Mouse (Mus musculus): Measurements from ENCODE around the gene Pdhb. TPM values are rescaled to one million over a fixed set of nuclear protein-coding genes. Genes with fewer than 3 reads are reported as not detected.

Pdhb gene
- polyA plus RNA-seq (2017; shearing (Covaris generic)), result 201 TPM

DNA sequence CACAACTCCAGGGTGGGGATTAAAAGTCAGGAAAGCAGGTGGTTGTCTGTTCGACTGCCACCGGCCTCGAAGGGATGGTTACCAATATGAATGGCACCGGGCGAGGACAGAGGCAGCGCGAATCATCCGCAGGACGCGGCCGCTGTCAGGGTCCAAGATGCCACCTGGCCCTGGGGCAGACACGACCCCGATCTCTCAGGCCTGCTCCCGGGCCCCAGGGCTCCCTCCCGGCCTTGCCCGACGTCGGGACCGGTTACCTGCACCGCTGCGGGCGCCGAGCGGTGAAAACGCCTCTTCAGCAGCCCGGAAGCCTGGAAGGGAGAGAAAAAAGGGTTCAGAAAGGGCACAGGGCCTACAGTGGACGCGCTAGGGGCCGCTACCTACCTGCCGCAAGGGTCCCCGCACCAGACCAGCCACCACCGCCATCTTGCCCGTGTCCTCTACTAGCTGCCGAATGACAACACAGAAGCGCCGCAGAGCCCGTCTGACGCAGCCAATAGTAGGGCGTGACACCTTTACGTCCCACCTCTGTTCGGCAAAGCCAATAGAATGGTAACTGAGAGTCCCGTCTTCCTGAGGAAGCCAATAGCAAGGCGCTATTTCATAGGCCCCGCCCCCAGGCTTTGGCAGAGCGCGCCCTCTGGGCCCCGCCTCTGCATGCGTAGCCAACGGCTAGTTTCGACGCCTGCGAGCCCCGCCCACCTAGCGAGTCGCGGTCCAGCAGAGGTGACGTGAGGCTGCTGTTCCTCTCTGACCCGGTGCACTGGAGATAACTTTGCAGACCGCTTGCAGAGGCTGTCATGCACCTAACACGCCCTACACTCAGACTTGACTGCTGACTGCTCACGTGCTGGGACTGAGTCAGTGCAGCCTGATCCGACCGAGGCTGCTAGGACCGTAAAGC is at the start of gene Pdhb:
Gene Pdhb (minus strand): TSS at position 519 of the 904 bp plus-strand sequence.

GRCm38 (mm10) chr14:8213803-8214224 is 41.0 kb upstream of the Pdhb start, which contains the start of gene Kctd6:
TSS of gene Kctd6 (plus strand) at chr14:8214140.

Other genes with a start within 250 kb of the Pdhb start
- gene Gm45521, start 215.7 kb downstream of the Pdhb start, polyA plus RNA-seq (2017; shearing (Covaris generic)), result not detected
- gene Dnase1l3, start 178.5 kb downstream of the Pdhb start, polyA plus RNA-seq (2017; shearing (Covaris generic)), result 0.07 TPM
- 18.7 TPM for gene Abhd6, start 170.1 kb downstream of the Pdhb start, polyA plus RNA-seq (2017; shearing (Covaris generic))
- gene Rpp14, start 92.7 kb downstream of the Pdhb start, polyA plus RNA-seq (2017; shearing (Covaris generic)), result 40.6 TPM
- gene Pxk, start 74.8 kb downstream of the Pdhb start, polyA plus RNA-seq (2017; shearing (Covaris generic)), result 70.5 TPM
- 23.3 TPM for gene Kctd6, start 41.1 kb upstream of the Pdhb start, polyA plus RNA-seq (2017; shearing (Covaris generic))
- gene Acox2, start 86.3 kb upstream of the Pdhb start, polyA plus RNA-seq (2017; shearing (Covaris generic)), result not detected
- gene Fam107a, start 145.0 kb upstream of the Pdhb start, polyA plus RNA-seq (2017; shearing (Covaris generic)), result not detected
- not detected for gene Oit1, start 205.7 kb upstream of the Pdhb start, polyA plus RNA-seq (2017; shearing (Covaris generic))